ENCODE assay signal across 17 mouse cellular contexts in the genomic region with DNA sequence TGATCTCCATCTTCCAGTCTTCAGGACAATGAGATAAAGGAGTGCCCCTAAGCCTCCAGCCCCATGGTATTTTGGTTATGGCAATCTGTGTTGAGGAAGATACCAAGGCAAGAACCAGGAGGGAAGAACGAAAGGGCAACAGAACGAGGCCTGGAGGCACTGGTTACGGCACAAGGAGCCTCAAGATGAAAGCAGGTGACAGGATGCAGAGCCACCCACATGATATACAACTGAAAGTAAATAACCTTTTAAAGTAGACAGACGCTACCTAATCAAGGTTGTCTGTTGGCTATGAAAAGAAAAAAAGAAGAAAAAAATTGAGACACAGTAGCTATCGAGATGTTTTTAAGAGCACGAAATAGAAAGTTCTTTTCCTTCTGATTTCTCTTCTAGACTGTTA. TPM values are rescaled to one million over a fixed set of nuclear protein-coding genes. Genes with fewer than 3 reads are reported as not detected.
"Had no signal": no experiment of that assay in that cellular context is flagged by ENCODE, and none has a peak within 500 bp of the region (broad histone marks: within the 10 kb centered on the region; RNA-seq: fewer than 3 reads in every experiment).

No protein-coding gene starts in this region.

- ATAC-seq: hindbrain, embryonic 16.5 days; intestine, embryonic 15.5 days; intestine, postnatal 0 days; liver, embryonic 12.5 days had no signal

- DNase-seq: gastrocnemius, postnatal 14 days; gastrocnemius, postnatal 36 days; heart, adult 11 months; heart, adult 2 months; heart, postnatal 14 days; heart, postnatal 4 days; kidney, adult 18-20 months; kidney, adult 8-10 months; kidney, postnatal 10 days; kidney, postnatal 25 days; kidney, postnatal 4 days; left cerebral cortex, postnatal 4 days had no signal

RNA-seq across cellular contexts. Expression of gene Me3, which starts 16.0 kb away (rescaled TPM):
- polyA plus RNA-seq: liver, embryonic 14.5 days had no signal
